Mouse (Mus musculus) cerebellum, postnatal 36 days (tissue): Measurements from ENCODE around the gene Tspan12.
A peak's percentile ranks its signal among the peaks of the same experiment; 100 is the strongest.
"Not testable (repeated sequence)": the region's sequence is repeated elsewhere in the genome, so short reads cannot be mapped to it uniquely, and the experiment has no call there.

Experiments used
- DNase-seq, 2 experiments: peaks; one replicate each; pipeline ENCODE4 v3.0.0; 2021 to 2022; ENCODE audit warnings: mixed read lengths in 2 of 2

Tspan12 gene

GRCm38 (mm10) chr6:21852344-21852785 lies at the start of gene Tspan12:
TSS of gene Tspan12 (minus strand) at chr6:21852515.
- DNase-seq = peak in 1 of 2 experiments; percentile 18

DNA sequence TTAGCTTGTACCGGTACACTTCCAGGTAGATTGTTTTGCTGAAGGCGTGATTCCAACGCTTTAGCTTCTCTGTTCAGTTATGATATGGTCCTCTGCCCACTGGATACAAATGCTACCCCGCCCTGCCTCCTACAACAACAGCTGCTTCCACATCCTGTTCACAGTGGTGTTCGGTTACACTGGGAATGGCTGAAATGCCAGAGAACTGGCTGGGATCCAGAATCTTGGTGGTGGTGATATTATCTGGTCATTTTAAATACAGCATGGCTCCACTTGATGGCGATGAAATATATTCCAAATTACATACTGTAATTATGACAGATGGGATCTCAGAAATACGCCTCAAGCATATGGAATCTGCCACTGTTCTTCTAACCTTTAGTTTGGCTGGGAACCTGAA lies 42.1 kb upstream of the Tspan12 start:
- peak; percentile 3 to 31 for DNase-seq

DNA sequence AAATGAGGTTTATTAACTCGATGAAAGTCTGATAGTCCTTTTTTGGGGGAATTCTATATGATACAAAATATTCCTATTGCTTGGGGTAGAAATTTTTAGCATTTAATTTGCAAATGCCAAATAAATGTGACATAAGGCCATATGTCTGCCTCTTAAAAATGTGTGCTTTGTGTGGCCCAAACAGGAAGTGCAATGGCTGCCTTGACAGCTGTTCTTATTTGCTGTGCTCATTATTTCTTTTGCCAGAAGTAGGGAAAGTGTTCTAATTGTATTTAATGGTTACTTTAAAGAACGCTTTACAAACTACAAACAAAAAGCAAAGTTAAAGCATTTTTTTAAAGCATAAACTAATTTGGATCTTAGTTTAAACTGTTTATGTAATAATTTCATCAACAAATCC lies 36.8 kb upstream of the Tspan12 start:
- DNase-seq = no peak

DNA sequence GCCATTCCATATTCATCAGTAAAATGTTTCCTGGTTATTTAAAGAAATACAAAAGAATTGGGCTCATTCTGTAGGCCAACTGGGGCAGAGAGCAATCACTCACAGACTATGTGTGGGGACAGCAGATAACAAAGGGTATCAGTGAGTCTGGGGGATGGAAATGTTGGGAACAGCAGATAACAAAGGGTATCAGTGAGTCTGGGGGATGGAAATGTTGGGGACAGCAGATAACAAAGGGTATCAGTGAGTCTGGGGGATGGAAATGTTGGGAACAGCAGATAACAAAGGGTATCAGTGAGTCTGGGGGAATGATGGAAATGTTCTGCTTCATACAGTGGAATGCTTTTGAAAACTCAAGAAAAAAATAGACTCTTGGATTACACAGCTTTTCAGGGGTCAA lies 35.7 kb upstream of the Tspan12 start:
- DNase-seq = not testable (repeated sequence)

- DNase-seq = no peak
Observed at GRCm38 (mm10) chr6:21879496-21879895, 27.2 kb upstream of the Tspan12 start.

DNA sequence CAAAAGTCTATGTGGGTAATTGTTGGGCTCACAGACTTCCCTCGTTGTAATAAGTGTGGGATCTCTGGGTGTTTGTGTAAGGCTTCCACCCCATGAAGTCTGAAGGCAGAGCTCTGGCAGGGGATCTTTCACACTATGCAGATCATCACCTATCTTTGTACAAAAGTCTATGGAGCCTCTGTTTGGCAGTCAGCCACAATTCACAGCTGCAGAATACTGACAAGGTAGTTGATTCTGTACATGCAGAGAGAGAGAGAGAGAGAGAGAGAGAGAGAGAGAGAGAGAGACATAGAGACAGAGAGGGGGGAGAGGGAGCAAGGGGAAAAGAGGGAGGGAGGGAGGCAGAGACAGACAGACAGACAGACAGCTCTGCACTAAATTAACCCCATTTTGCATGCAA lies 15.0 kb upstream of the Tspan12 start:
- no peak for DNase-seq

- no peak for DNase-seq
Observed at GRCm38 (mm10) chr6:21864179-21864578, 11.9 kb upstream of the Tspan12 start.

- no peak for DNase-seq
Observed at GRCm38 (mm10) chr6:21863561-21863960, 11.2 kb upstream of the Tspan12 start.

GRCm38 (mm10) chr6:21861316-21861715 lies 9.0 kb upstream of the Tspan12 start:
- no peak for DNase-seq

DNA sequence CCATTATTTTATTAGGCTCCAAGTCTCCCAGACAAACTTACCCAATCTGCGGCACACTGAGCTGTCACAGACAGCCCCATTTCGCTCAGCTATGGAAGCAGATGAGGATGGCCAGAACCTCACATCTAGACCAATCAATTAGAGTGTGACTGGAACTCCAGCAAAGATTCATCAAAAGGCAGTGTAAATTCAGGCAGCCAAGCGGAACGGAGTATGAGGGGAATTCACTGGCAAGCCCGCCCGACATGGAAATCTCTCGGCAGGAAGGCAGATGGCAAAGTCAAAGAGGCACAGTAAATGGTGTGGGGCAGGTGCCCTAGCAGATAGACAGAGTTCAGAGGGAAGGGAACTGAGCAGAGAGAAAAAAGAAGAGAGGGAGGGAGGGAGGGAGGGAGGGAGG lies 5.5 kb upstream of the Tspan12 start:
- DNase-seq = no peak

DNA sequence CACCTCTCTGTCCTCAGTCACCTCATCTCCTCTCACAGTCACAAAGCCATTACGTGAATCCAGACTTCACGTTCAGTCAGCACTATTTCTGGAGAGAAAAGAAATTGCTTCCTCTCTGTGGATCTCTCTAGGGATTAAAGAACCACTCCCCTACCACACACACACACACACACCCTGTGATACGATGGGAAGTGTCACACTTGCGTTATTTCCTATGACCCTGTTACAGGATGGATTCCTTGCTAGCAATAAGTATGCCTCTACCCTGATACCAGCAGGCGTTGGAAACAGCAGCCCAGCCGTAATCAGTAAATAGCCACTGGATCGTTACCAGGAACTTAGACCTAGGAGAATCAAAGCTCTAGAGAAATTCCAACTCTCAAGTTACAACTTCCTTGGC lies 3.6 kb upstream of the Tspan12 start:
- DNase-seq = no peak

DNA sequence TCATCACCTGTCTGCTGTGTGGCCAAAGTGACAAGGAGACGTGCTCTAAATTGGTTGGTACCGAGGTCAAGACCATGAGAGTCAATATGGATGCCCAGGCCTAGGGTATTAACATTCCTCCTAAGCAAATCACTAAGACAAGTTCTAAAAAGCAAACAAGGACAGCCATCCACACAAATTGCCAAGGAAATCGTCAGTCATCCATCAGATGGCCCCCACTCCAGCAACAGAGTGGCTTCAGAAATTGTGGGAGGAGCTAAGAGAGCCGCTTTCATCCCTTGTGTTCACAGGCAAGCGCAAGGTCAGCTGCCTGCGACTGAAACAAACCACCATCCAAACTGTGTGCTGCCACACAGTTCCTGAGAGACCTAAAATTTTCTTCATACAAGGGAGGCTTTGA lies 1.0 kb upstream of the Tspan12 start:
- no peak for DNase-seq

DNA sequence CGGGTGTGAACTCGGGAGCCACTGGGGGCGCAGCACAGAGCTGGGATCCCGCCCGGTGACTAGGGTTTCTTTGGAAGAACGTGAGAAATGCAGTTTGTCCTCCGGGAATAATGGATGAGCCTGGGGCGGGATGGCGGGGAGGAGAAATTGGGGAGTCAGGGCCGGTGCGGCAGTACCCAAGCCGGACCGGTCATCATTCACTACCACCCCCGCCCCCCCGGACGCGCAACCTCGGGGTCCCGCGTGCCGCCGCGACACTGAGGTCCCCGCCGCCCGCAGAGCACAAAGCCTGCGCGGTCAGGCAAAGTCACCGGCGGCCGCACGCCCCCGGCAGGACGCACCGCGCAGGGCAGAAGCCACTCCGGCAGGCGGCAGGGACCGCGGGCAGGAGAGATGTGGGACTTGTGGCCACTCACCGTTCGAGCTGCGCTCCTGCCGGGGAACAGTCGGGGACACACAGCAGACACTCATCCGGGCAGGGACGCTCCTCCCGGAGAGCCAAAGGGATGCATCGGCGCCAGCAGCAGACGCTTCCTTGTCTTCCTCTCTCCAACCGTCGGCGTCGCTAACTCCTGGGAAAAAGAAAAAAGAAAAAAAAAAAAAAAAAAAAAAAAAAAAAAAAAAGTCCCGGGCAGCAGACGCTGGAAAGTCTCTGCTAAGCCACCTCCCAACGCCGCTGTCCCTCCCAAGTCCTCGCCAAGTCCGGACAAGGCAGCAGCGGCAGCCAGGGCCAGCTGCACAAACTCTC lies 545 bp downstream of the Tspan12 start:
- DNase-seq = peak; percentile 45 to 49

- peak in 1 of 2 experiments; percentile 31 for DNase-seq
Observed at GRCm38 (mm10) chr6:21851346-21851595, 1.0 kb downstream of the Tspan12 start.

- DNase-seq = no peak
Observed at GRCm38 (mm10) chr6:21850526-21851345, 1.6 kb downstream of the Tspan12 start.

DNA sequence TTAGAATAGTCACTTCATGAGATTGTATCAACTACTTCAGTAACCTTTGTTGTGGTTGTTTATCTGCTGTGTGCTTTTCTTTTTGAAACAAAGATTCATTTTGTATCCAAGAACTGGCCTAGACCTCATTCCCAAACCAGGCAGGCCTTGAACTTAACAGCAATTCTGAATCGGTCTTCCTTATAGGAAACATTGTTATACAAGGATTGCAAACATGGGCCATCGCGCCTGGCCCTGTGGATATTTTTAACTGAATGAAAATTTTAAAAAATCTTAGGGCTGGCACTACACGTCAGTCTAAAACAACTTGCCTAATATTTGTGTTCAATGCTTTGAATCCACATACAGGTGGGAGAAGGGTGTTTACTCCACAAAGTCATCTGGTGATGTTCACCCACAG lies 3.5 kb downstream of the Tspan12 start:
- DNase-seq = no peak

- no peak for DNase-seq
Observed at GRCm38 (mm10) chr6:21839976-21840775, 12.1 kb downstream of the Tspan12 start.

DNA sequence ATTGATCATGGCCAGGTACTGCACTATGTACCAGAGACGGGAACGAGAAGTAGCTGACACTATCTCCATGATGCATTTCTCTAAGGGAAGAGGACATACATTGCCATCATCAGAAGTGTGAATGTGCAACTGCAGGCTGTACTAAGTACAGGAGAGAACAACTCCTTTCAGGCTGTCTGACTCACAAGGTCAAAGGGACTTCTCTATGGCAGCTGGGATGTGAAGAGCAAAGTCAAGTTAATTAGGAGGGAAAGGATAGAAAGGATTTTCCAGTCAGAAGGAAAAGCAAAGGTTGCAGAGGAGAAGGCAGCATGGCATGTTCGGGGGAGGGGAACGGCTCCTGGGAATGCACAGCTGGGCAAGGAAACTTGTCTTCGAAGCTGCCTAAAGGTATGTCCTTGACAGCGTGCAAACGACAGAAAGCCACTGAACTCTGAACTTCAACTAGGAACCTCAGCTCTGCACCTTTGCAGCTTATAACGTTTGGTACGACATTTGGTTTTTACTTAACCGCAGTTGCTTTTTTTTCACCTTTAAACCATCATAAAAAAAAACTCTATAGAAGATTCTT lies 13.0 kb downstream of the Tspan12 start:
- DNase-seq = no peak

DNA sequence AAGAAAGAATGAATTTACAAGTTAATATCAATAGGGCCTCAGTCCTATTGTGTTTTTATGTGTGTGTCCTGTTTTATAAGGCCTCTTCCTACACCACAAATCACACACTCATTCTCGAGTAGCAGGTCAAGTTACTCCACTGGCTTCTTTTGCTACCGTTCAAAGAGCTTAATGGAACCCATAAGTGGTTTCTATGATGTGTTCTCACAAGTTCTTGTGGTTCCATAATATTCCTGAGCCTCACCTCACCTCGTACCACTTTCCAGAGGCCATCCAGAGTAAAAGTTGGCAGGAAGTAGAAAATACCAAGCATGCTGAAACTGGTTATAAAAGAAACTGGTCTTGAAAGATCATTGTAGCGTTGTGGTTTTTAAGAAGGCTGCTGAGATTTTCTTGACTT lies 18.8 kb downstream of the Tspan12 start:
- DNase-seq = no peak

- no peak for DNase-seq
Observed at GRCm38 (mm10) chr6:21831871-21832270, 20.4 kb downstream of the Tspan12 start.

GRCm38 (mm10) chr6:21830931-21831330 lies 21.4 kb downstream of the Tspan12 start:
- no peak for DNase-seq

GRCm38 (mm10) chr6:21829930-21830329 lies 22.4 kb downstream of the Tspan12 start:
- no peak for DNase-seq

GRCm38 (mm10) chr6:21828437-21828836 lies 23.9 kb downstream of the Tspan12 start:
- no peak for DNase-seq
